Mouse (Mus musculus) layer of hippocampus, adult 6 months (tissue): Measurements from ENCODE around the gene Tmcc2. TPM values are rescaled to one million over a fixed set of nuclear protein-coding genes. Genes with fewer than 3 reads are reported as not detected.

Experiments
- long read RNA-seq, 2 experiments: library from polyadenylated mRNA; unstranded; transcript quantifications; one replicate each; pipeline ENCODE4 v2.0.0; 2019 to 2020
- polyA plus RNA-seq: library from polyadenylated mRNA; unstranded; fragments of <200 nt; fragmentation: Nextera tagmentation; gene quantifications from 2 replicates; pipeline ENCODE4 v1.2.3, GENCODE M21; 2021

Gene Tmcc2
- 42.8 and 46.5 TPM in 2 replicates for polyA plus RNA-seq
- long read RNA-seq, experiment 1, transcript Tmcc2-201 (5 exons, 3,410 nt): minor isoform, 13 of 136 reads
- long read RNA-seq, experiment 1, transcript Tmcc2-203 (5 exons, 3,514 nt): major isoform, 40 of 136 reads
- long read RNA-seq, experiment 1, partial matches to known transcripts: 48 of 136 reads
- long read RNA-seq, experiment 1, other reads (novel, unspliced or antisense): 35 of 136 reads
- long read RNA-seq, experiment 2, transcript Tmcc2-201 (5 exons, 3,410 nt): minor isoform, 79 of 407 reads
- long read RNA-seq, experiment 2, transcript Tmcc2-203 (5 exons, 3,514 nt): major isoform, 199 of 407 reads
- long read RNA-seq, experiment 2, partial matches to known transcripts: 104 of 407 reads
- long read RNA-seq, experiment 2, other reads (novel, unspliced or antisense): 25 of 407 reads

GRCm38 (mm10) chr1:132390691-132391579 lies at the start of gene Tmcc2:
Tmcc2 (minus strand) TSS chr1:132391281.

GRCm38 (mm10) chr1:132417319-132418251 lies 26.5 kb upstream of the Tmcc2 start, which contains the start of gene Dstyk:
Dstyk (plus strand) TSS chr1:132417555.

DNA sequence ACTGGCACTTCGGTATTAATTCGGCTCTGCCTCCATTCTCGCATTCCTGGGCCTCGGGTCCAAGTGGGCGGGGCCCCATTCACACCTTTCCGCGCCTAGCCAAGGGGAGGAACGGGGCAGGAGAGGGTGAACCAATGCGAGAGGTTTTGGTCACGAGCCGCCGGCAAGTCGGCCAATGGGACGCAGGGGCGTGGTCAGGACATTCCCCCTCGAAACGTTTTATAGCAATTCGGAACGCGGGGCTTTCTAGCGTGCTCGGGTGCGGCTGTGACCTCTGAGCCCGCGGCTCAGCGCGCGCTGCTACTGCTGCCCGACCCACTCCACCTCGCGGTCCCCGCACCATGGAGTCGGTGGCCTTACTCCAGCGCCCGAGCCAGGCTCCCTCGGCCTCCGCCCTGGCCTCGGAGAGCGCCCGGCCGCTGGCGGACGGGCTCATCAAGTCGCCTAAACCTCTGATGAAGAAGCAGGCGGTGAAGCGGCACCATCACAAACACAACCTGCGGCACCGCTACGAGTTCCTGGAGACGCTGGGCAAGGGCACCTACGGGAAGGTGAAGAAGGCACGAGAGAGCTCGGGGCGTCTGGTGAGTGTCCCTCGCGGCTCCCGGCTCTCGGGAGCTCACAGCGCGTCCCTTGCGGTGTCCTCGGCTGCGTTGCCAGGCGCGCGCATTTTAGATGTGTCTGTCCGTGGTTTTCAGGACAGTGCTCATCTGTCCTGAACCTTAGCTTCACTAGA lies 75.0 kb downstream of the Tmcc2 start, which contains the start of gene Nuak2:
Gene Nuak2 (plus strand): TSS at position 238 of the 736 bp plus-strand sequence.

Other genes with a start within 250 kb of the Tmcc2 start
- gene Lemd1, start 199.8 kb downstream of the Tmcc2 start, polyA plus RNA-seq: 1.2 and 1.7 TPM in 2 replicates
- gene AC124108.1, start 199.8 kb downstream of the Tmcc2 start, polyA plus RNA-seq: 0.11 TPM in 2 replicates
- not detected in 2 replicates for gene Gm10188, start 161.5 kb downstream of the Tmcc2 start, polyA plus RNA-seq
- gene Klhdc8a, start 92.7 kb downstream of the Tmcc2 start, polyA plus RNA-seq: 2.4 and 4.1 TPM in 2 replicates
- 0.78 and 0.79 TPM in 2 replicates for gene Nuak2, start 75.2 kb downstream of the Tmcc2 start, polyA plus RNA-seq
- gene Dstyk, start 26.3 kb upstream of the Tmcc2 start, polyA plus RNA-seq: 5.1 and 6.7 TPM in 2 replicates
- 22.0 and 25.2 TPM in 2 replicates for gene Rbbp5, start 86.1 kb upstream of the Tmcc2 start, polyA plus RNA-seq
- 1.2 and 1.8 TPM in 2 replicates for gene Tmem81, start 114.9 kb upstream of the Tmcc2 start, polyA plus RNA-seq
- 12.4 and 15.5 TPM in 2 replicates for gene Cntn2, start 152.0 kb upstream of the Tmcc2 start, polyA plus RNA-seq